9 mouse cellular contexts compared by ENCODE assay signal in genomic region chr10:71326789-71327188, GRCm38 (mm10). TPM values are rescaled to one million over a fixed set of nuclear protein-coding genes. Genes with fewer than 3 reads are reported as not detected.
A peak's percentile ranks its signal among the peaks of the same experiment; 100 is the strongest.
DNase-seq lines count a peak whose midpoint lies in the region; ATAC-seq and TF ChIP-seq lines count a peak whose summit lies in the region.
"Had no signal": no experiment of that assay in that cellular context is flagged by ENCODE, and none has a peak within 500 bp of the region (broad histone marks: within the 10 kb centered on the region; RNA-seq: fewer than 3 reads in every experiment).

No protein-coding gene starts in this region.

- H3K27me3 ChIP-seq in kidney, adult 2 months (replicated peaks; ENCODE audit: control insufficient read depth, insufficient read depth, low read length): no peaks in the 10 kb centered on the region
- no peaks in the 10 kb centered on the region for H3K27me3 ChIP-seq in kidney, embryonic 14.5 days (ENCODE audit: control insufficient read depth, insufficient read depth, low read length)
- H3K27me3 ChIP-seq in forebrain, embryonic 11.5 days (ENCODE audit: control insufficient read depth, insufficient read depth, low read length): no peaks in the 10 kb centered on the region
- H3K27me3 ChIP-seq in hindbrain, embryonic 15.5 days: no peaks in the 10 kb centered on the region
- H3K27me3 ChIP-seq in testis, adult 2 months (ENCODE audit: control insufficient read depth, insufficient read depth, low read length): no peaks in the 10 kb centered on the region
- H3K27me3 ChIP-seq: lung, embryonic 15.5 days had no signal

- DNase-seq in kidney, adult 2 months: peak; percentile 81
- peak; percentile 87 for DNase-seq in brain, embryonic 14.5 days (ENCODE audit: low read depth)
- DNase-seq in forebrain, embryonic 11.5 days (ENCODE audit: low spot score): peak; percentile 80
- DNase-seq in left cerebral cortex, postnatal 4 days: peak; percentile 69
- peak; percentile 54 to 63 for DNase-seq in natural killer cell, adult 2 months (ENCODE audit: low spot score in 2 of 2)

- no peak overlapping the region for H3K4me3 ChIP-seq in kidney, adult 2 months (ENCODE audit: insufficient read depth, low read depth, low read length)
- H3K4me3 ChIP-seq in kidney, embryonic 14.5 days (ENCODE audit: low read length): no peak overlapping the region
- no peak overlapping the region for H3K4me3 ChIP-seq in forebrain, embryonic 11.5 days (ENCODE audit: low read depth, low read length)
- no peak overlapping the region for H3K4me3 ChIP-seq in hindbrain, embryonic 15.5 days
- H3K4me3 ChIP-seq in testis, adult 2 months (ENCODE audit: control insufficient read depth, low read depth, low read length): no peak overlapping the region
- H3K4me3 ChIP-seq: lung, embryonic 15.5 days had no signal

- intact Hi-C loops in left cerebral cortex, postnatal 4 days (cut with DNase I): loop anchor here (1.0 kb wide), 1 partner anchor 75 kb away; no protein-coding TSS in a partner anchor

- WGBS in kidney, adult 2 months: 12% methylated on average over 7 of the region's 7 CpGs
- WGBS in kidney, embryonic 14.5 days: 16% methylated on average over 7 of the region's 7 CpGs
- 16% methylated on average over 7 of the region's 7 CpGs for WGBS in forebrain, embryonic 11.5 days
- WGBS in hindbrain, embryonic 15.5 days: 16% methylated on average over 7 of the region's 7 CpGs

- TF ChIP-seq CTCF in kidney, adult 2 months (conservative IDR thresholded peaks at IDR 0.05; ENCODE audit: insufficient read depth, insufficient read length, low read depth, low read length): peak; percentile 97
- peak; percentile 90 for TF ChIP-seq CTCF in brain, embryonic 14.5 days (IDR thresholded peaks at IDR 0.05; ENCODE audit: borderline replicate concordance, extremely low read depth, insufficient read depth, insufficient read length)
- peak; percentile 70; the same call in 1 of the 2 replicates for TF ChIP-seq CTCF in testis, adult 2 months (IDR thresholded peaks at IDR 0.05; ENCODE audit: control insufficient read depth, insufficient read depth, insufficient replicate concordance, low read depth, low read length)

- no peak overlapping the region for H3K4me2 ChIP-seq in kidney, embryonic 14.5 days (replicated peaks; ENCODE audit: low read depth, low read length)
- no peak overlapping the region for H3K4me2 ChIP-seq in forebrain, embryonic 11.5 days (ENCODE audit: low read depth, low read length, severe bottlenecking)
- no peak overlapping the region for H3K4me2 ChIP-seq in hindbrain, embryonic 15.5 days
- H3K4me2 ChIP-seq: lung, embryonic 15.5 days had no signal

- no peak overlapping the region for H3K9ac ChIP-seq in kidney, embryonic 14.5 days (ENCODE audit: low read depth, low read length)
- H3K9ac ChIP-seq in forebrain, embryonic 11.5 days (ENCODE audit: low read length): no peak overlapping the region
- no peak overlapping the region for H3K9ac ChIP-seq in hindbrain, embryonic 15.5 days
- H3K9ac ChIP-seq: lung, embryonic 15.5 days had no signal

- TF ChIP-seq POLR2A in kidney, adult 2 months (IDR thresholded peaks at IDR 0.05; ENCODE audit: low read depth, low read length): no peak
- TF ChIP-seq POLR2A in brain, embryonic 14.5 days (IDR thresholded peaks at IDR 0.05; ENCODE audit: borderline replicate concordance, extremely low read depth, insufficient read depth, insufficient read length, poor library complexity, severe bottlenecking): no peak
- no peak for TF ChIP-seq POLR2A in testis, adult 2 months (IDR thresholded peaks at IDR 0.05; ENCODE audit: control insufficient read depth, low read depth, low read length)

- peaks cover 3% of the 10 kb centered on the region; the same call in 1 of the 2 replicates for H3K4me1 ChIP-seq in kidney, adult 2 months (ENCODE audit: control insufficient read depth, insufficient read depth, low read length)
- no peaks in the 10 kb centered on the region for H3K4me1 ChIP-seq in kidney, embryonic 14.5 days (ENCODE audit: control insufficient read depth, insufficient read depth, low read length)
- no peaks in the 10 kb centered on the region for H3K4me1 ChIP-seq in forebrain, embryonic 11.5 days (replicated peaks; ENCODE audit: control insufficient read depth, insufficient read depth, low read length)
- no peaks in the 10 kb centered on the region for H3K4me1 ChIP-seq in hindbrain, embryonic 15.5 days (replicated peaks)
- no peaks in the 10 kb centered on the region for H3K4me1 ChIP-seq in testis, adult 2 months (ENCODE audit: control insufficient read depth, insufficient read depth, low read length)
- H3K4me1 ChIP-seq: lung, embryonic 15.5 days had no signal

- no peak; the same call in 1 of the 2 replicates for ATAC-seq in kidney, embryonic 14.5 days (ENCODE audit: low FRiP score, low TSS enrichment)
- ATAC-seq in forebrain, embryonic 11.5 days (replicated peaks; ENCODE audit: low FRiP score): no peak
- ATAC-seq in hindbrain, embryonic 15.5 days (ENCODE audit: low FRiP score, low read depth): 0 out of 2 replicates have a peak, but pooled peaks have one; percentile 23

- H3K27ac ChIP-seq in kidney, adult 2 months (ENCODE audit: insufficient read depth, low read depth, low read length): peak overlapping the region; percentile 33; the same call in 1 of the 2 replicates
- no peak overlapping the region for H3K27ac ChIP-seq in kidney, embryonic 14.5 days (ENCODE audit: low read depth, low read length)
- no peak overlapping the region for H3K27ac ChIP-seq in forebrain, embryonic 11.5 days (ENCODE audit: low read depth, low read length)
- H3K27ac ChIP-seq in hindbrain, embryonic 15.5 days (replicated peaks): no peak overlapping the region
- H3K27ac ChIP-seq in testis, adult 2 months (ENCODE audit: control insufficient read depth, insufficient read depth, low read depth, low read length): no peak overlapping the region
- H3K27ac ChIP-seq: lung, embryonic 15.5 days had no signal

- no peaks in the 10 kb centered on the region for H3K9me3 ChIP-seq in kidney, embryonic 14.5 days (ENCODE audit: control insufficient read depth, low read length)
- no peaks in the 10 kb centered on the region for H3K9me3 ChIP-seq in forebrain, embryonic 11.5 days (ENCODE audit: control insufficient read depth, low read length)
- no peaks in the 10 kb centered on the region for H3K9me3 ChIP-seq in hindbrain, embryonic 15.5 days
- H3K9me3 ChIP-seq: lung, embryonic 15.5 days had no signal

- peaks cover 9% of the 10 kb centered on the region for H3K36me3 ChIP-seq in kidney, adult 2 months (ENCODE audit: control insufficient read depth, insufficient read depth, low read length)
- peaks cover 11% of the 10 kb centered on the region; the same call in 1 of the 2 replicates for H3K36me3 ChIP-seq in kidney, embryonic 14.5 days (ENCODE audit: control insufficient read depth, insufficient read depth, low read length)
- H3K36me3 ChIP-seq in forebrain, embryonic 11.5 days (ENCODE audit: control insufficient read depth, insufficient read depth, low read length): peaks cover 2% of the 10 kb centered on the region; the same call in 1 of the 2 replicates
- peaks cover 22% of the 10 kb centered on the region for H3K36me3 ChIP-seq in hindbrain, embryonic 15.5 days
- H3K36me3 ChIP-seq in testis, adult 2 months (ENCODE audit: control insufficient read depth, insufficient read depth, low read length): peaks cover 2% of the 10 kb centered on the region

RNA-seq across cellular contexts. Expression of gene Cisd1, which starts 18.0 kb away (rescaled TPM):
- polyA plus RNA-seq in kidney, adult 2 months (2012; rRNA removed): 299 and 319 TPM in 2 replicates
- 111 and 130 TPM in 2 replicates for polyA plus RNA-seq in kidney, embryonic 14.5 days (2014; fragmentation: Nextera tagmentation; extraction: Ambion mirVana)
- 98.2 and 110 TPM in 2 replicates for polyA plus RNA-seq in brain, embryonic 14.5 days (2012; rRNA removed)
- 137 and 139 TPM in 2 replicates for polyA plus RNA-seq in forebrain, embryonic 11.5 days (2014; fragmentation: Nextera tagmentation; extraction: Ambion mirVana)
- polyA plus RNA-seq in hindbrain, embryonic 15.5 days (2015; fragmentation: Nextera tagmentation; extraction: Ambion mirVana): 295 and 296 TPM in 2 replicates
- total RNA-seq in left cerebral cortex, postnatal 4 days (2021): 100 to 1,000 TPM; 110 TPM
- 35.4 and 42.1 TPM in 2 replicates for polyA plus RNA-seq in testis, adult 2 months (2012; rRNA removed)

RNA-seq across cellular contexts. Expression of gene Ipmk, which starts 20.8 kb away (rescaled TPM):
- 31.1 and 34.6 TPM in 2 replicates for polyA plus RNA-seq in kidney, adult 2 months (2012; rRNA removed)
- polyA plus RNA-seq in kidney, embryonic 14.5 days (2014; fragmentation: Nextera tagmentation; extraction: Ambion mirVana): 10.5 and 22.0 TPM in 2 replicates
- 15.6 and 20.5 TPM in 2 replicates for polyA plus RNA-seq in brain, embryonic 14.5 days (2012; rRNA removed)
- 25.8 and 26.4 TPM in 2 replicates for polyA plus RNA-seq in forebrain, embryonic 11.5 days (2014; fragmentation: Nextera tagmentation; extraction: Ambion mirVana)
- polyA plus RNA-seq in hindbrain, embryonic 15.5 days (2015; fragmentation: Nextera tagmentation; extraction: Ambion mirVana): 16.9 and 17.0 TPM in 2 replicates
- 10 to 100 TPM; 42.1 to 42.9 TPM for total RNA-seq in left cerebral cortex, postnatal 4 days (2021)
- polyA plus RNA-seq in testis, adult 2 months (2012; rRNA removed): 4.5 and 5.3 TPM in 2 replicates

RNA-seq across cellular contexts. Expression of gene Ube2d1, which starts 41.7 kb away (rescaled TPM):
- polyA plus RNA-seq in kidney, adult 2 months (2012; rRNA removed): 23.8 and 26.7 TPM in 2 replicates
- polyA plus RNA-seq in kidney, embryonic 14.5 days (2014; fragmentation: Nextera tagmentation; extraction: Ambion mirVana): 81.7 and 83.1 TPM in 2 replicates
- polyA plus RNA-seq in brain, embryonic 14.5 days (2012; rRNA removed): 239 and 272 TPM in 2 replicates
- 139 and 150 TPM in 2 replicates for polyA plus RNA-seq in forebrain, embryonic 11.5 days (2014; fragmentation: Nextera tagmentation; extraction: Ambion mirVana)
- polyA plus RNA-seq in hindbrain, embryonic 15.5 days (2015; fragmentation: Nextera tagmentation; extraction: Ambion mirVana): 154 and 186 TPM in 2 replicates
- 100 to 1,000 TPM; 126 to 141 TPM for total RNA-seq in left cerebral cortex, postnatal 4 days (2021)
- polyA plus RNA-seq in testis, adult 2 months (2012; rRNA removed): 5.9 and 8.6 TPM in 2 replicates
